Mouse (Mus musculus): ENCODE data around the gene Heatr9.

GRCm38 (mm10) chr11:83562311-83562887 is 40.4 kb upstream of the Heatr9 start:
- TF ChIP-seq POLR2A (IDR thresholded peaks at IDR 0.05; ENCODE audit: low read depth, low read length) (no peak), CTCF (conservative IDR thresholded peaks at IDR 0.05 in 1 of 2, IDR thresholded peaks at IDR 0.05 in 1 of 2; ENCODE audit: low read depth in 2 of 2, low read length in 2 of 2) (no peak), GABPA (IDR thresholded peaks at IDR 0.05; ENCODE audit: insufficient replicate concordance, low read depth, low read length) (no peak), MAZ (IDR thresholded peaks at IDR 0.05; ENCODE audit: low read depth, low read length) (no peak), ZC3H11A (IDR thresholded peaks at IDR 0.05; ENCODE audit: low read depth, low read length) (no peak), CHD1 (IDR thresholded peaks at IDR 0.05; ENCODE audit: low read depth, low read length) (no peak), CHD2 (IDR thresholded peaks at IDR 0.05; ENCODE audit: low read length) (no peak), EP300 (IDR thresholded peaks at IDR 0.05; ENCODE audit: low read length) (no peak), SMC3 (IDR thresholded peaks at IDR 0.05; ENCODE audit: low read depth, low read length) (no peak), TCF12 (IDR thresholded peaks at IDR 0.05; ENCODE audit: low read depth, low read length) (no peak), POLR2AphosphoS2 (IDR thresholded peaks at IDR 0.05; ENCODE audit: low read depth, low read length) (no peak)

Measured in CH12.LX (cell line).